Mouse (Mus musculus) megakaryocyte, embryonic 14.5 days (primary cell): ENCODE measurements at regions not wholly inside any gene's neighbourhood (a gene's known extent, or its start where the extent isn't known, plus 50 kb on each side); places are given as distances from the start of the nearest gene placed in this dataset.

Source experiments
- FLI1 ChIP-seq: IDR thresholded peaks from 2 replicates; pipeline ENCODE4 v1.6.1; 2012; ENCODE audit warnings: low read length, inconsistent platforms, mixed read lengths
- GATA1 ChIP-seq: IDR thresholded peaks from 3 replicates; pipeline ENCODE4 v1.6.1; 2012; ENCODE audit warnings: mixed read lengths, low read length, inconsistent platforms, borderline replicate concordance

- no peak for TF ChIP-seq GATA1
- TF ChIP-seq FLI1: no peak
Measured at GRCm38 (mm10) chr7:64040026-64040737, 101.5 kb upstream of the Klf13 start.
